In genomic region chr7:65359774-65360173, GRCm38 (mm10) we compare ENCODE assay signal across 12 mouse cellular contexts.
DNase-seq lines count a peak whose midpoint lies in the region; ATAC-seq and TF ChIP-seq lines count a peak whose summit lies in the region.
"Had no signal": no experiment of that assay in that cellular context is flagged by ENCODE, and none has a peak within 500 bp of the region (broad histone marks: within the 10 kb centered on the region; RNA-seq: fewer than 3 reads in every experiment).

No protein-coding gene starts in this region.

- no peak overlapping the region; the same call in 1 of the 2 replicates for H3K27ac ChIP-seq in kidney, postnatal 0 days
- H3K27ac ChIP-seq in embryonic facial prominence, embryonic 15.5 days (replicated peaks) = peak overlapping the region; percentile 18; the same call in 1 of the 2 replicates
- H3K27ac ChIP-seq in stomach, embryonic 14.5 days (ENCODE audit: low read length) = peak overlapping the region; percentile 45
- H3K27ac ChIP-seq: forebrain, embryonic 13.5 days; hindbrain, postnatal 0 days had no signal

- H3K4me3 ChIP-seq in kidney, postnatal 0 days (replicated peaks; ENCODE audit: low read depth, low read length) = no peak overlapping the region
- no peak overlapping the region for H3K4me3 ChIP-seq in embryonic facial prominence, embryonic 15.5 days (replicated peaks)
- no peak overlapping the region for H3K4me3 ChIP-seq in stomach, embryonic 14.5 days (ENCODE audit: low read depth, low read length)
- H3K4me3 ChIP-seq: forebrain, embryonic 13.5 days had no signal

- peaks cover 16% of the 10 kb centered on the region for H3K4me1 ChIP-seq in kidney, postnatal 0 days (replicated peaks; ENCODE audit: insufficient read depth, low read length)
- H3K4me1 ChIP-seq in embryonic facial prominence, embryonic 15.5 days = peaks cover 28% of the 10 kb centered on the region; the same call in 1 of the 2 replicates
- H3K4me1 ChIP-seq in stomach, embryonic 14.5 days (ENCODE audit: control insufficient read depth, insufficient read depth, low read length) = peaks cover 37% of the 10 kb centered on the region

- peak overlapping the region; percentile 13; the same call in 1 of the 2 replicates for H3K4me2 ChIP-seq in kidney, postnatal 0 days (ENCODE audit: low read length)
- H3K4me2 ChIP-seq in embryonic facial prominence, embryonic 15.5 days (replicated peaks) = no peak overlapping the region
- H3K4me2 ChIP-seq in stomach, embryonic 14.5 days (replicated peaks; ENCODE audit: low read depth, low read length) = no peak overlapping the region
- H3K4me2 ChIP-seq: forebrain, embryonic 13.5 days; heart, embryonic 11.5 days had no signal

- H3K9me3 ChIP-seq in kidney, postnatal 0 days (replicated peaks; ENCODE audit: low read length) = no peaks in the 10 kb centered on the region
- H3K9me3 ChIP-seq in embryonic facial prominence, embryonic 15.5 days (replicated peaks) = no peaks in the 10 kb centered on the region
- no peaks in the 10 kb centered on the region for H3K9me3 ChIP-seq in stomach, embryonic 14.5 days (ENCODE audit: control insufficient read depth, low read depth, low read length)
- H3K9me3 ChIP-seq: forebrain, embryonic 13.5 days had no signal

- no peak overlapping the region for H3K9ac ChIP-seq in kidney, postnatal 0 days (ENCODE audit: low read depth, low read length)
- no peak overlapping the region for H3K9ac ChIP-seq in embryonic facial prominence, embryonic 15.5 days
- H3K9ac ChIP-seq in stomach, embryonic 14.5 days (replicated peaks; ENCODE audit: low read depth, low read length) = no peak overlapping the region
- H3K9ac ChIP-seq: forebrain, embryonic 13.5 days had no signal

- peak; percentile 38 for DNase-seq in kidney, postnatal 0 days (ENCODE audit: low spot score)
- no peak for DNase-seq in kidney, adult 11 months
- DNase-seq in gastrocnemius, postnatal 25 days = peak; percentile 65
- no peak for DNase-seq in right cerebral cortex, postnatal 4 days
- no peak for DNase-seq in testis, postnatal 10 days (ENCODE audit: low spot score)
- DNase-seq: kidney, postnatal 36 days; thymus, postnatal 36 days had no signal

- TF ChIP-seq CTCF in kidney, postnatal 0 days (IDR thresholded peaks at IDR 0.05; ENCODE audit: low read depth) = no peak

- H3K36me3 ChIP-seq in kidney, postnatal 0 days (ENCODE audit: insufficient read depth, low read length) = no peaks in the 10 kb centered on the region
- no peaks in the 10 kb centered on the region for H3K36me3 ChIP-seq in embryonic facial prominence, embryonic 15.5 days
- H3K36me3 ChIP-seq in stomach, embryonic 14.5 days (ENCODE audit: control insufficient read depth, insufficient read depth, low read length) = no peaks in the 10 kb centered on the region

- ATAC-seq in kidney, postnatal 0 days (replicated peaks; ENCODE audit: low FRiP score, low read depth) = no peak
- ATAC-seq in embryonic facial prominence, embryonic 15.5 days (ENCODE audit: insufficient number of reproducible peaks, low FRiP score, low TSS enrichment, low read depth) = 0 out of 2 replicates have a peak, but pooled peaks have one; percentile 34
- no peak for ATAC-seq in stomach, embryonic 14.5 days (ENCODE audit: insufficient number of reproducible peaks, insufficient read depth, low FRiP score, low read depth)
- ATAC-seq: forebrain, embryonic 13.5 days; hindbrain, postnatal 0 days had no signal

- WGBS in kidney, postnatal 0 days = 50% methylated on average over 8 of the region's 8 CpGs
- 60% methylated on average over 8 of the region's 8 CpGs for WGBS in embryonic facial prominence, embryonic 15.5 days
- WGBS in stomach, embryonic 14.5 days = 54% methylated on average over 8 of the region's 8 CpGs

- H3K27me3 ChIP-seq in kidney, postnatal 0 days (ENCODE audit: insufficient read depth, low read length) = no peaks in the 10 kb centered on the region
- H3K27me3 ChIP-seq in embryonic facial prominence, embryonic 15.5 days = no peaks in the 10 kb centered on the region
- H3K27me3 ChIP-seq in stomach, embryonic 14.5 days (ENCODE audit: control insufficient read depth, insufficient read depth, low read length) = no peaks in the 10 kb centered on the region
- H3K27me3 ChIP-seq: forebrain, embryonic 13.5 days had no signal

Comparison
In these comparisons a context has a peak if more than half of its experiments do, and no peak if none do; other contexts are left out.
1. DNase-seq: peak in kidney, postnatal 0 days (single experiment) and gastrocnemius, postnatal 25 days (single experiment); none in kidney, adult 11 months (single experiment), right cerebral cortex, postnatal 4 days (single experiment) and testis, postnatal 10 days (single experiment).